Comparison of ENCODE assay signal across 13 mouse cellular contexts in genomic region chr8:117348718-117349394, GRCm38 (mm10).
DNase-seq lines count a peak whose midpoint lies in the region; ATAC-seq lines count a peak whose summit lies in the region.
"Had no signal": no experiment of that assay in that cellular context is flagged by ENCODE, and none has a peak within 500 bp of the region (broad histone marks: within the 10 kb centered on the region; RNA-seq: fewer than 3 reads in every experiment).

No protein-coding gene starts in this region.

- ATAC-seq in forebrain, embryonic 12.5 days (ENCODE audit: low FRiP score), result peak; percentile 51
- ATAC-seq in forebrain, embryonic 11.5 days (replicated peaks; ENCODE audit: low FRiP score), result no peak; the same call in 1 of the 2 replicates
- ATAC-seq in intestine, embryonic 16.5 days, result no peak
- peak; percentile 25; the same call in 1 of the 2 replicates for ATAC-seq in midbrain, embryonic 11.5 days (ENCODE audit: low FRiP score)

- H3K27me3 ChIP-seq in forebrain, embryonic 12.5 days, result no peaks in the 10 kb centered on the region
- H3K27me3 ChIP-seq in forebrain, embryonic 11.5 days (ENCODE audit: control insufficient read depth, insufficient read depth, low read length), result no peaks in the 10 kb centered on the region
- no peaks in the 10 kb centered on the region for H3K27me3 ChIP-seq in embryonic facial prominence, embryonic 10.5 days (replicated peaks; ENCODE audit: low read depth, poor library complexity, severe bottlenecking)
- H3K27me3 ChIP-seq in intestine, embryonic 16.5 days (replicated peaks; ENCODE audit: control insufficient read depth, insufficient read depth, low read length), result no peaks in the 10 kb centered on the region
- H3K27me3 ChIP-seq in midbrain, embryonic 11.5 days (ENCODE audit: control insufficient read depth, insufficient read depth, low read length), result no peaks in the 10 kb centered on the region
- H3K27me3 ChIP-seq: heart, embryonic 13.5 days had no signal

- H3K9ac ChIP-seq in forebrain, embryonic 12.5 days, result no peak overlapping the region
- H3K9ac ChIP-seq in forebrain, embryonic 11.5 days (ENCODE audit: low read length), result no peak overlapping the region
- 0 out of 2 replicates have a peak overlapping the region, but pooled peaks have one; percentile 44 for H3K9ac ChIP-seq in intestine, embryonic 16.5 days (ENCODE audit: low read depth, low read length)
- H3K9ac ChIP-seq in midbrain, embryonic 11.5 days (ENCODE audit: low read length), result no peak overlapping the region
- H3K9ac ChIP-seq: heart, embryonic 13.5 days had no signal

- H3K9me3 ChIP-seq in forebrain, embryonic 12.5 days, result no peaks in the 10 kb centered on the region
- H3K9me3 ChIP-seq in forebrain, embryonic 11.5 days (ENCODE audit: control insufficient read depth, low read length), result no peaks in the 10 kb centered on the region
- H3K9me3 ChIP-seq in embryonic facial prominence, embryonic 10.5 days, result no peaks in the 10 kb centered on the region
- no peaks in the 10 kb centered on the region for H3K9me3 ChIP-seq in intestine, embryonic 16.5 days (ENCODE audit: control insufficient read depth, low read length)
- no peaks in the 10 kb centered on the region for H3K9me3 ChIP-seq in midbrain, embryonic 11.5 days (ENCODE audit: control insufficient read depth, low read length)
- H3K9me3 ChIP-seq: heart, embryonic 13.5 days; limb, embryonic 10.5 days had no signal

- no peak overlapping the region for H3K4me2 ChIP-seq in forebrain, embryonic 12.5 days
- H3K4me2 ChIP-seq in forebrain, embryonic 11.5 days (ENCODE audit: low read depth, low read length, severe bottlenecking), result no peak overlapping the region
- H3K4me2 ChIP-seq in intestine, embryonic 16.5 days (ENCODE audit: low read depth, low read length), result peak overlapping the region; percentile 47; the same call in 1 of the 2 replicates
- H3K4me2 ChIP-seq in midbrain, embryonic 11.5 days, result no peak overlapping the region
- H3K4me2 ChIP-seq: heart, embryonic 13.5 days had no signal

- 57% methylated on average over 11 of the region's 11 CpGs for WGBS in forebrain, embryonic 12.5 days
- WGBS in forebrain, embryonic 11.5 days, result 66% methylated on average over 11 of the region's 11 CpGs
- 80% methylated on average over 11 of the region's 11 CpGs for WGBS in embryonic facial prominence, embryonic 10.5 days
- WGBS in intestine, embryonic 16.5 days, result 46% methylated on average over 11 of the region's 11 CpGs
- WGBS in midbrain, embryonic 11.5 days, result 68% methylated on average over 11 of the region's 11 CpGs

- peaks cover 24% of the 10 kb centered on the region for H3K4me1 ChIP-seq in forebrain, embryonic 12.5 days
- H3K4me1 ChIP-seq in forebrain, embryonic 11.5 days (replicated peaks; ENCODE audit: control insufficient read depth, insufficient read depth, low read length), result peaks cover 8% of the 10 kb centered on the region; the same call in 1 of the 2 replicates
- peaks cover 23% of the 10 kb centered on the region for H3K4me1 ChIP-seq in embryonic facial prominence, embryonic 10.5 days
- H3K4me1 ChIP-seq in intestine, embryonic 16.5 days (ENCODE audit: control insufficient read depth, insufficient read depth, low read length), result peaks cover 47% of the 10 kb centered on the region
- peaks cover 11% of the 10 kb centered on the region for H3K4me1 ChIP-seq in midbrain, embryonic 11.5 days (ENCODE audit: control insufficient read depth, insufficient read depth, low read length)

- no peak for DNase-seq in forebrain, embryonic 11.5 days (ENCODE audit: low spot score)
- DNase-seq in embryonic facial prominence, embryonic 10.5 days (ENCODE audit: low spot score), result no peak
- DNase-seq in midbrain, embryonic 11.5 days (ENCODE audit: low spot score, missing footprints), result no peak
- DNase-seq in gastrocnemius, postnatal 25 days, result no peak
- no peak for DNase-seq in layer of hippocampus, adult 9-11 months
- DNase-seq in layer of hippocampus, adult 9-10 months (ENCODE audit: low spot score), result no peak
- DNase-seq: adrenal gland, adult 2 months; kidney, adult 11 months had no signal

- no peak overlapping the region for H3K4me3 ChIP-seq in forebrain, embryonic 12.5 days (replicated peaks)
- H3K4me3 ChIP-seq in forebrain, embryonic 11.5 days (ENCODE audit: low read depth, low read length), result no peak overlapping the region
- no peak overlapping the region for H3K4me3 ChIP-seq in embryonic facial prominence, embryonic 10.5 days
- H3K4me3 ChIP-seq in intestine, embryonic 16.5 days (ENCODE audit: low read length), result no peak overlapping the region
- H3K4me3 ChIP-seq in midbrain, embryonic 11.5 days (ENCODE audit: low read depth, low read length), result no peak overlapping the region
- H3K4me3 ChIP-seq: heart, embryonic 13.5 days; limb, embryonic 10.5 days had no signal

- peak overlapping the region; percentile 71 for H3K27ac ChIP-seq in forebrain, embryonic 12.5 days
- H3K27ac ChIP-seq in forebrain, embryonic 11.5 days (ENCODE audit: low read depth, low read length), result no peak overlapping the region
- H3K27ac ChIP-seq in embryonic facial prominence, embryonic 10.5 days (replicated peaks), result peak overlapping the region; percentile 30; the same call in 1 of the 2 replicates
- peak overlapping the region; percentile 83 for H3K27ac ChIP-seq in intestine, embryonic 16.5 days (ENCODE audit: low read length)
- no peak overlapping the region for H3K27ac ChIP-seq in midbrain, embryonic 11.5 days (ENCODE audit: low read depth, low read length)
- H3K27ac ChIP-seq: heart, embryonic 13.5 days; limb, embryonic 10.5 days; macrophage had no signal

- H3K36me3 ChIP-seq in forebrain, embryonic 12.5 days (replicated peaks), result no peaks in the 10 kb centered on the region
- no peaks in the 10 kb centered on the region for H3K36me3 ChIP-seq in forebrain, embryonic 11.5 days (ENCODE audit: control insufficient read depth, insufficient read depth, low read length)
- H3K36me3 ChIP-seq in embryonic facial prominence, embryonic 10.5 days (replicated peaks), result no peaks in the 10 kb centered on the region
- no peaks in the 10 kb centered on the region for H3K36me3 ChIP-seq in intestine, embryonic 16.5 days (ENCODE audit: control insufficient read depth, insufficient read depth, low read length)
- no peaks in the 10 kb centered on the region for H3K36me3 ChIP-seq in midbrain, embryonic 11.5 days (ENCODE audit: control insufficient read depth, insufficient read depth, low read length)
- H3K36me3 ChIP-seq: heart, embryonic 13.5 days; limb, embryonic 10.5 days had no signal

Comparison
In these comparisons a context has a peak if more than half of its experiments do, and no peak if none do; other contexts are left out.
1. ATAC-seq: peak in forebrain, embryonic 12.5 days (single experiment) and midbrain, embryonic 11.5 days (single experiment); none in forebrain, embryonic 11.5 days (single experiment) and intestine, embryonic 16.5 days (single experiment).
2. H3K27ac ChIP-seq: peak in forebrain, embryonic 12.5 days (single experiment), embryonic facial prominence, embryonic 10.5 days (single experiment) and intestine, embryonic 16.5 days (single experiment); none in forebrain, embryonic 11.5 days (single experiment) and midbrain, embryonic 11.5 days (single experiment).